Mouse (Mus musculus) erythroblast, embryonic 14.5 days (primary cell): ENCODE measurements around the gene Gtsf1.

Source experiments
- GATA1 ChIP-seq: IDR thresholded peaks from 2 replicates; pipeline ENCODE4 v1.6.1; 2012; ENCODE audit warnings: low read length, inconsistent platforms, mixed read lengths
- TAL1 ChIP-seq: IDR thresholded peaks from 3 replicates; pipeline ENCODE4 v1.6.1; 2012; ENCODE audit warnings: low read length, inconsistent platforms, mixed read lengths

DNA sequence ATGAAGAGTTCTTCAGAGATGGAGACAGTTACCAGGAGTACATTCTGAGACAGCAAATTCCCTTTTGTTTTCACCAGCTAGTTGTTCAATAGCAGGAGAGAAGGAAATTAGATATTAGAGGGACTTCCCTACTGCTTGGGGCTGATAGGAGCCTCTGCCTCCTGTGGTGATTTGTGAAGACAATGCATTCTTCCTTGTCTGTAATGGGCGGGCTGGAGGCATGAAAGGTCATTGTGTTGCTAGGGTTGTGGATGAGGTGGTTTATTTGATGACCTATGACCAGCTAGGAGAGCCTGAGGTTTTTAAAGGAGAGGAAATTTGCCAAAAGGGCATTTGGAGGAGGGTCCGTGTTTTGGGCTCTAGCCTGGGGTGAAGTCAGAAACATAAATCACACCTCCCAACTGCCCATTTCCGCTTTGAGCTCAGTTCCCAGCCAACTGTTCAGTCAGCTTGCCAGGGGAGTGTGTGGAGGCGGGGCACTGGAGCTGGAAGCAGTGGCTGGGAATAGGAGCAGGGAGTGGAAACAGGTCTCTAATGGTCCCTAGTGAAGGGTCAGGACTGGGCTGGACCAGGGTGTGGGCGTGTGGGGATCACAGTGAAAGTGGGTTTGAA lies 47.4 kb downstream of the Gtsf1 start:
- TF ChIP-seq GATA1: no peak
- no peak for TF ChIP-seq TAL1
